Mouse (Mus musculus): ENCODE results near the gene Sema6b. TPM values are rescaled to one million over a fixed set of nuclear protein-coding genes. Genes with fewer than 3 reads are reported as not detected.

Sema6b gene
- polyA plus RNA-seq (2014; fragmentation: Illumina TruSeq; extraction: RNeasy Lipid Tissue Mini Kit (QIAGEN cat#74804); ENCODE audit: low read depth, low replicate concordance): not detected

DNA sequence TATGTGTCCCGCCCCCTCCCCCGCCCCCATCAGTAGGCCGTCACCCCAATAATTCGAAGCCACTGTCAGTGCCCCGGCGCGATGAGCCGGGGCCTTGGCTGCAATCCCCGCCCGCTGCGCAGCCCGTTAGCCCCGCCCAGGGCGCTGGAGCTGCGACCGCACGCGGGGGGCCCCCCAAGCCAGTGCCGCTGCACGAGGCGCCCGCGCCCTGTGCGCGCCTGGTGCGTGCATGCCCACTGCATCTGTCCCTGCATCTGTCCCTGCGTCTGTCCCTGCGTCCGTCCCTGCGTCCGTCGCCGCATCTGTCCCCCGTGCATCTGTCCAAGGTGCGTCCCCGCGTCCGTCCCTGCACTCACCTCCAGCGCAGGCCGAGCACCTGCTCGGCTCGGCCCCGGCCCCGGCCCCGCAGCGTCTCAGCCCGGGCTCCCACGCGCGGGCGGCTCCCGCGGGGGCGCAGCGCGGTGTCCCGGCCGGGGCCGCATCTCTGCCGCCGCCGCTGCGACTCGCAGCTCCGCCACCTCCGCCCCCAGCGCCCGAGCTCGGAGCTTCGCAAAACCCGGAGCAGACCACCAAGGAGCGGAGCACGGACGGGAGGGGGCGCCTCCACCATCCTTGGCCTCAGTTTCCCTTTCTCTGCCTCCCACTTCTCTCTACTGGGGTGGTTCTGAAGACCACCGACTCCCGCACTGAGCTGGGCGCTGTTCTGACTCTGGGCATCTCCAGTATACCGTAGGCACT, at the start of gene Sema6b:
Gene Sema6b, minus strand, starts transcription at position 486 of the 738 bp plus-strand sequence.

DNA sequence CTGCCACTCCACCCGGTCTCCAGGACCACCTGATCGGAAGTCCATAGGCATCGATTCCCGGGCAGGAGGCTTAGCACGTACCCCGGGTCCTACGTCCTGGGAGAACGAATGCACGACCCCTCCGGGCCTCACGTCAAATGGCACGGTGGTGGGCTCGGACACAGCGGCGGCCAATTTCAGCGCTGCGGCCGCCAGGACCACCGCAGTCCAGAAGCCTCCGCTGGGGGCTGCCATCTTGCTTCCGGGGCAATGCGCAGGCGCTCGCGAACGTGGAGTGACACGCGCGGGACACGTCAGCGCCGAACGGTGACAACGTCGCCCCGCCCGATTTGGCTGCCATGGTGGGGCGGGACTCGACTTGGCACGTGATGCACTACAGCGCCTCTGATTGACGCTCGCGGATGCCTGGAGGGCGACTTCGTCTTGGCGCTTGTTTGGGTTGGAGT, 43.5 kb upstream of the Sema6b start, which contains the start of gene Mydgf:
Gene Mydgf, minus strand, starts transcription at position 263 of the 446 bp plus-strand sequence.

DNA sequence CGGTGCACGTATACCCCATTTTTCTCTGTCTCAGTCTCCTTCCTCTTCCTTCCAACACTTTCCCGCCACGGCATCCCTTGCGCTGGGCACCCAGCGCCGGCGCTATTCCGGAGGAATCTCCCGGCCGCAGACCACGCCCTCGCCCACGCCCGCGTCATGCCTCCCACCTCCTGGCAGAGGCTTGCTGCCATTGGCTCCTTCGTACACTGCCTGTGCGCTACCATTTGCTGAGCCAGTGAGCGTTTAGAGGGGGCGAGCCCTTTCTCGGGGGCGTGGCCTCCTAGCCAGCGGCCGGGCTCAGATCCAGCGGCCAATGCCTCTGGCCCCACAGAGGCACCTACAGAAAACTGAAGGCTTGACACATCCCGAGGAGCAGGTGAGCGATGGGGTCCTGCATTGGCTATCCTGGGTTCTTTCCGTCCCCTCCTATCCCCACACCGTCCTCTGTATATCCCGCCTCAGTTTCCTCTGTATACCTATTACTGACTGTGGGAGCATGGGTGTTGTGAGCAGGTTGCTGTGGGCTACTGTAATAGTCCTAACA, 22.2 kb upstream of the Sema6b start, which contains the start of gene Tnfaip8l1:
Gene Tnfaip8l1, plus strand, starts transcription at position 247 of the 544 bp plus-strand sequence.

DNA sequence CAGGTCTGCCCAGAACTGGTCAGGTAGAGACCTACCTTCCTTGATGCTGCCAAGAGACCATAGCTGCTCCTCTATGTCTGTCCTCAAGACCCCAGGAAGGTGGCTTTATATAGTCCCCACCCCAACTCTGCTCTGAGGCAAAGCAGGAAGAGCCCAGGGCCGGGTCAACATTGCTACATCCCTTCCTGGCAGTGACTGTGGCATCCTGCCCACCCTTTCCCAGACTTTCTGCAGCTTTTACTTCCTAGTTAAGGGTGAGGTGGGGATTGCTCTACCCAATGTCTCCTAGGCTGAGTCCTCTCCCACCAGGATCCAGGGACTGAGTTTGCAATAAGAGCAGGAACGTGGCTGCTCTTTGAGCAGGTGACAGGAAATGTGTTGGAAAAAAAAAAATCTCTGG, 18.3 kb downstream of the Sema6b start, which contains the start of gene Lrg1:
Gene Lrg1, minus strand, starts transcription at position 176 of the 400 bp plus-strand sequence.

DNA sequence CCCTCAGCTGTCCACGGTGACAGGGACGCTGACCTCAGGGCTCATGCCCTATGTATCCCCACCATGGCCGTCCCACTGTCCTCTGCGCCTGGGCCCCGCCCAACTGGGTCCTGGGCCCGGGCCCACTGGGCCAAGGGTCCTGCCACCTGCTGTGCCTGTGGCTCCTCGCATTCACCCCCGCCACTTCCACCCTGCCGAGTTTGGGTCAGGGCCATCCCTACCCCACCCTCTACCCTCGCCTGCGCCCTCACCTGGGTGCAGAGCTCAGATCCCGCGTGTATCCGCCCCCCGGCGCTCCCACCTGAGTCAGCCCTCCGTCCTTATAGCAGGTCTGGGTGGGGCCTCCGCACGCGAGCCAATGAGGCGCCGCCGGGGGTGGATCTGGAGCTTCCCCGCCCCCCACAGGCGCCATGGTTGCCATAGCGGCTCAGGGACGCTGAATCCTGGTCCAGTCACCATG, 22.9 kb downstream of the Sema6b start, which contains the start of gene Plin5:
Gene Plin5, minus strand, starts transcription at position 346 of the 460 bp plus-strand sequence.

DNA sequence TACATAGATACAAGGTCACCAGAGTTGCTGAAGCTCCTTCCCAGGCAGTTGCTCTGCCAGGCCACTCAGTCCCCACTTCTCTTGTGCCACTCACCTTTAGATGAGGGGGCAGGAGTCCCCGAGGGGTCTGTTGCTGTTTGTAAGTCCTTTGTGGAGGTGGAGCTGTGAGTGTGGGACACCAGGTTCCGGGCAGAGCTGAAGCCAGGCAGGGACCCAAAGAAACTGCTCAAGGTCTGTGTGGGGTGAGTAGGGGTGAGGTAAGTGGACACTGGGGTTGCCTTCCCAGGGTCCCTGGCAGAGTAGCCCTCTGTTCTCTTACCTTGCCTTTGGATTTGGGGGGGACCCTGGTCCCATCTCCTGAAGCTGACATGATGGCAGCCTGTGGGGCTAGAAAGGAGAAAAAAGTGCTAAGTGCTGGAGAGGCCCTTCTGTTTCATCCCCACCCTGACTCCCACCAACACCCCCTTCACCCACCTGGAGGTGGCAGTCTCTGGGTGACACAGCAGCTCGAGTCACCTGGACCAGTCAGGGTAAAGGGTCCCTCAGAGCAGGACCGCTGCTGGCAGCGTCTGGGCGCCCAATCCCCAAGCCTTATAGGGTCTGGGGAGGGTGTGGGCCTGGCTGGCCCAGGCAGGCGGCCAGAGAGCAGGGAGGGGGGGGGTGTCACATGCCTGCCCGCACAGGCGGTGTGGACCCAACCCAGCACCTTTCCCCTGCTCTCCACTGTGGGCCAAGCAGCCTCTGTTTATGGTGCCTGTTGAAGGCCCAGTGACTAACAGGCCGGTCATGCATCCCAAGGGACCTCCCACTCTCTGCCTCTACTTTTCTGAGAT, 30.7 kb downstream of the Sema6b start, which contains the start of gene Plin4:
Gene Plin4, minus strand, starts transcription at position 585 of the 833 bp plus-strand sequence.

DNA sequence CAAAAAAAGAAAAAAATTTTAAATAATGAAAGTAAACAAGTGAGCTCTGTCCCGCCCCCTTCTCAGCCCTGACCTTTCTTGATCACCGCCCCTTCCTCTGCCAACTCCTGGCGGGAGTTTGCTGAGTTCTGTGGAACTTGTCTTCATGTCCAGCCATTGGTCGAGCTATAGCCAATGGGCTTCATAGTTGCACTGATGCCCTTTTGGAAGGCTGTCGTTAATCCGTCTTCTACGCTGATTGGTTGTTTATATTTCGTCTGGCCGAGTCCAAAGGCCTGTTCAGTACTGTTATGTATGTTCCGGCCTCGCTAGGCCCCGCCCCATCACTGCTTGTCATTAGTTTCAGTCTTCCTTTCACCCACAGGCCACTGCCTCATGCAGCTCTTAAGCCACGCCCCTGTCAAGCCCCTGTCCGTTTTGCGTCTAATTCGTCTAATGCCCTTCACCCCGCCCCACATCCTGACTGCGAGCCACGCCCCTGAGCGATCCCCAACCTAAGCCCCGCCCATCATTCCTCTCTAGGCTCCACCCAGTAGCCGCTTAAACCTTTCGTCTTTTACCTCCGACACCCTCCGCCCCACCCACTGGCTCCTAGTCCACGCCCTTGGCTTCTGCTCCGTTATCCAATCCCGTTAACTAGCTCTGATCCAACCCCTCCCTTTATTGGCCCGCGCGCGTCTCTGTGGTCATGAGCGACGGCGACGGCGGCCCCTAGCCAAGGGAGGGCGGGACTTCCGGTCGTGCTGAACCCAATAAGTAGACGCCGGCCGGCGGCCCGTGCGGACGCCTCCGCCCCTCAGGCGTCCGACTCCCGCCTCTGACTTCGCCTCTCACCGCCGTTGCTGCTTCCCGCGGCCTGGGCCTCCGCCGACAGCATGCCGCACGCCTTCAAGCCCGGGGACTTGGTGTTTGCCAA, 61.0 kb downstream of the Sema6b start, which contains the start of gene Hdgfl2:
Gene Hdgfl2, plus strand, starts transcription at position 755 of the 916 bp plus-strand sequence.

DNA sequence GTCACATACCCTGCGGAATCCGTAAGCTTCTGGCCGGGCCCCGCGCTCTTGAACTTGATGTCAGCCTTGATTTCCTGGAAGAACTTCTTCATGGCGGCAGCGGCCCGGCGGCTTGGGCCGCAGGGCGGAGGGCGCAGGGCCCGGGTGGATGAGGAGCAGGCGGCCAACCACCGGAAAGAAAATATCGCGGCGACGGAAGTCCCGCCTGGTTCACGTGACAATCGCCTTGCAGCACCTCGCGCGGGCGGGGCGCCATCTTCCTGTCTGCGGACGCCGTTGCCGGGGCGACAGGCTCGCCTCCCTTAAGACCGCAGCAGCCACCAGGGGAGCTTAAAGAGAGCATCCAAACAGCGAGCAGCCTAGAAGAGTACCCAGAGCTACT, 65.3 kb downstream of the Sema6b start, which contains the start of gene Ubxn6:
Gene Ubxn6, minus strand, starts transcription at position 202 of the 382 bp plus-strand sequence.

Other genes with a start within 250 kb of the Sema6b start
- 4.6 TPM for gene Zfp959, start 248.2 kb downstream of the Sema6b start, polyA plus RNA-seq (2014; fragmentation: Illumina TruSeq; extraction: RNeasy Lipid Tissue Mini Kit (QIAGEN cat#74804); ENCODE audit: low read depth, low replicate concordance)
- gene Zfp119b, start 190.8 kb downstream of the Sema6b start, polyA plus RNA-seq (2014; fragmentation: Illumina TruSeq; extraction: RNeasy Lipid Tissue Mini Kit (QIAGEN cat#74804); ENCODE audit: low read depth, low replicate concordance): 5.8 TPM
- not detected for gene Ebi3, start 187.7 kb downstream of the Sema6b start, polyA plus RNA-seq (2014; fragmentation: Illumina TruSeq; extraction: RNeasy Lipid Tissue Mini Kit (QIAGEN cat#74804); ENCODE audit: low read depth, low replicate concordance)
- 1.1 TPM for gene Yju2, start 181.2 kb downstream of the Sema6b start, polyA plus RNA-seq (2014; fragmentation: Illumina TruSeq; extraction: RNeasy Lipid Tissue Mini Kit (QIAGEN cat#74804); ENCODE audit: low read depth, low replicate concordance)
- gene Shd, start 169.9 kb downstream of the Sema6b start, polyA plus RNA-seq (2014; fragmentation: Illumina TruSeq; extraction: RNeasy Lipid Tissue Mini Kit (QIAGEN cat#74804); ENCODE audit: low read depth, low replicate concordance): not detected
- not detected for gene Fsd1, start 153.8 kb downstream of the Sema6b start, polyA plus RNA-seq (2014; fragmentation: Illumina TruSeq; extraction: RNeasy Lipid Tissue Mini Kit (QIAGEN cat#74804); ENCODE audit: low read depth, low replicate concordance)
- 2.7 TPM for gene Stap2, start 134.8 kb downstream of the Sema6b start, polyA plus RNA-seq (2014; fragmentation: Illumina TruSeq; extraction: RNeasy Lipid Tissue Mini Kit (QIAGEN cat#74804); ENCODE audit: low read depth, low replicate concordance)
- gene Mpnd, start 134.6 kb downstream of the Sema6b start, polyA plus RNA-seq (2014; fragmentation: Illumina TruSeq; extraction: RNeasy Lipid Tissue Mini Kit (QIAGEN cat#74804); ENCODE audit: low read depth, low replicate concordance): not detected
- 1.3 TPM for gene Sh3gl1, start 103.7 kb downstream of the Sema6b start, polyA plus RNA-seq (2014; fragmentation: Illumina TruSeq; extraction: RNeasy Lipid Tissue Mini Kit (QIAGEN cat#74804); ENCODE audit: low read depth, low replicate concordance)
- gene Chaf1a, start 99.9 kb downstream of the Sema6b start, polyA plus RNA-seq (2014; fragmentation: Illumina TruSeq; extraction: RNeasy Lipid Tissue Mini Kit (QIAGEN cat#74804); ENCODE audit: low read depth, low replicate concordance): 9.1 TPM
- 116 TPM for gene Ubxn6, start 65.3 kb downstream of the Sema6b start, polyA plus RNA-seq (2014; fragmentation: Illumina TruSeq; extraction: RNeasy Lipid Tissue Mini Kit (QIAGEN cat#74804); ENCODE audit: low read depth, low replicate concordance)
- gene Hdgfl2, start 60.7 kb downstream of the Sema6b start, polyA plus RNA-seq (2014; fragmentation: Illumina TruSeq; extraction: RNeasy Lipid Tissue Mini Kit (QIAGEN cat#74804); ENCODE audit: low read depth, low replicate concordance): 8.6 TPM
- 0.07 TPM for gene Plin4, start 30.5 kb downstream of the Sema6b start, polyA plus RNA-seq (2014; fragmentation: Illumina TruSeq; extraction: RNeasy Lipid Tissue Mini Kit (QIAGEN cat#74804); ENCODE audit: low read depth, low replicate concordance)
- 0.46 TPM for gene Plin5, start 22.7 kb downstream of the Sema6b start, polyA plus RNA-seq (2014; fragmentation: Illumina TruSeq; extraction: RNeasy Lipid Tissue Mini Kit (QIAGEN cat#74804); ENCODE audit: low read depth, low replicate concordance)
- not detected for gene Lrg1, start 18.3 kb downstream of the Sema6b start, polyA plus RNA-seq (2014; fragmentation: Illumina TruSeq; extraction: RNeasy Lipid Tissue Mini Kit (QIAGEN cat#74804); ENCODE audit: low read depth, low replicate concordance)
- gene Tnfaip8l1, start 22.1 kb upstream of the Sema6b start, polyA plus RNA-seq (2014; fragmentation: Illumina TruSeq; extraction: RNeasy Lipid Tissue Mini Kit (QIAGEN cat#74804); ENCODE audit: low read depth, low replicate concordance): 0.07 TPM
- 9.1 TPM for gene Mydgf, start 43.6 kb upstream of the Sema6b start, polyA plus RNA-seq (2014; fragmentation: Illumina TruSeq; extraction: RNeasy Lipid Tissue Mini Kit (QIAGEN cat#74804); ENCODE audit: low read depth, low replicate concordance)
- gene Dpp9, start 78.6 kb upstream of the Sema6b start, polyA plus RNA-seq (2014; fragmentation: Illumina TruSeq; extraction: RNeasy Lipid Tissue Mini Kit (QIAGEN cat#74804); ENCODE audit: low read depth, low replicate concordance): 0.27 TPM
- gene Fem1a, start 116.5 kb upstream of the Sema6b start, polyA plus RNA-seq (2014; fragmentation: Illumina TruSeq; extraction: RNeasy Lipid Tissue Mini Kit (QIAGEN cat#74804); ENCODE audit: low read depth, low replicate concordance): 1.0 TPM
- gene Ticam1, start 136.4 kb upstream of the Sema6b start, polyA plus RNA-seq (2014; fragmentation: Illumina TruSeq; extraction: RNeasy Lipid Tissue Mini Kit (QIAGEN cat#74804); ENCODE audit: low read depth, low replicate concordance): not detected
- 4.0 TPM for gene Plin3, start 152.5 kb upstream of the Sema6b start, polyA plus RNA-seq (2014; fragmentation: Illumina TruSeq; extraction: RNeasy Lipid Tissue Mini Kit (QIAGEN cat#74804); ENCODE audit: low read depth, low replicate concordance)
- gene Arrdc5, start 159.9 kb upstream of the Sema6b start, polyA plus RNA-seq (2014; fragmentation: Illumina TruSeq; extraction: RNeasy Lipid Tissue Mini Kit (QIAGEN cat#74804); ENCODE audit: low read depth, low replicate concordance): 61.7 TPM
- 22.3 TPM for gene Uhrf1, start 163.0 kb upstream of the Sema6b start, polyA plus RNA-seq (2014; fragmentation: Illumina TruSeq; extraction: RNeasy Lipid Tissue Mini Kit (QIAGEN cat#74804); ENCODE audit: low read depth, low replicate concordance)
- 1.2 TPM for gene Kdm4b, start 185.7 kb upstream of the Sema6b start, polyA plus RNA-seq (2014; fragmentation: Illumina TruSeq; extraction: RNeasy Lipid Tissue Mini Kit (QIAGEN cat#74804); ENCODE audit: low read depth, low replicate concordance)

Measured in testis, adult 10 weeks (tissue).